Mouse (Mus musculus) A20 (cell line): ENCODE data around the gene Nudt19.
"Not testable (repeated sequence)": the region's sequence is repeated elsewhere in the genome, so short reads cannot be mapped to it uniquely, and the experiment has no call there.

Experiments used
- DNase-seq: peaks from one replicate; pipeline ENCODE4 v3.0.0-alpha.2; 2011; ENCODE audit warnings: low read depth, low spot score

Nudt19 gene

DNA sequence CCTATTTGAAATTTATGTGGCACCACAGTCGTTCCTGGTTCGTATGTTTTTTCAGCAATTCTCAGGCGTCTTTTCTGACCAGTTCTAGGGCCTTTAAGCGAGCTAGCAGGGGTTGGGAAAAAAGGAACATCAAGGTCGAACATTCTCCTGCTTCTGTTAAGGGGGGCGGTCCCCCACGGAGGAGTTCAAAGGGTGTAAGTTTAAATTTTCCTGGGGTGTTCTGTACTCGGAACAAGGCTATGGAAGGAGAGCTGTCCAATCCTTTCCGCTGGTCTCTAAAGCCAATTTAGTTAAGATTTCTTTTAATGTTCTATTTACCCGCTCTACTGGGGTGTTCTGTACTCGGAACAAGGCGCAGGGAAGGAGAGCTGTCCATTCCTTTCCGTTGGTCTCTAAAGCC, 9.9 kb upstream of the Nudt19 start:
- not testable (repeated sequence) for DNase-seq

- not testable (repeated sequence) for DNase-seq
Measured at GRCm38 (mm10) chr7:35564872-35565271, 8.8 kb upstream of the Nudt19 start.

GRCm38 (mm10) chr7:35564067-35564865, 8.2 kb upstream of the Nudt19 start:
- no peak for DNase-seq

- DNase-seq: no peak
Measured at GRCm38 (mm10) chr7:35563071-35563470, 7.0 kb upstream of the Nudt19 start.

DNA sequence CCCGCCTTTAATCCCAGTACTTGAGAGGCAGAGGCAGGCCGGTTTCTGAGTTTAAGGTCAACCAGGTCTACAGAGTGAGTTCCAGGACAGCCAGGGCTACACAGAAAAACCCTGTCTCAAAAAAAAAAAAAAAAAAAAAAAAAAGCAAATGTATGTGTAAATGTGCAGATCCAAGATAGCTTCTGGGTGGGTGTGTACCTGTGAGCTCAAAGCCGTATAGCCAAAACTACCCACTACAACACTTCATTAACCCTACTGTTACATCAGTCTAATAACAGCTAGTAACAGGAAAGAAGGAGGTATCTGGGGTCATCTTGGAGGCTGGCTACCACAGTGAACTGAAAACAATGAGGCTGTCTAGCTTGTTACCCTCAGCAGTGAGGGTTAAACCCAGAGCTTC, 3.7 kb upstream of the Nudt19 start:
- DNase-seq: no peak

- no peak for DNase-seq
Measured at GRCm38 (mm10) chr7:35558681-35559080, 2.6 kb upstream of the Nudt19 start.

DNA sequence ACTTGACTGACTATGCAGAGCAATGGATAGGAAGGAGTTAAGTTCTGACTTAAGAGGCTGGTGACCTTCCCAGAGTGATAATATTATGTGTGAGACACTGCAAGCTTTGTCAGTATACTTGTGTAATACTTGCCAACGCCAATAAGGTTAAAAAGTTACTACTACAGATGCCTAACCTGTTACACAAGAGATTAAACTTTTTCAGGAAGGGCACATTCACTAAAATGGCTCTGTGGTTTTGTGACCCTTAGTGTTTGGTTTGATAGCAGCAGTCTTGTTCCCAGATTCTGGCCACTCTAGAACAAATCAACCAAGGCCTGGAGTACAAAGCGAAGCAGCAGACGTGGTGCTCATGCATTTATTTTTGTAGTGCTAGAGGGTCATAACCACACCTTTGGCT, 1.5 kb upstream of the Nudt19 start:
- no peak for DNase-seq

DNA sequence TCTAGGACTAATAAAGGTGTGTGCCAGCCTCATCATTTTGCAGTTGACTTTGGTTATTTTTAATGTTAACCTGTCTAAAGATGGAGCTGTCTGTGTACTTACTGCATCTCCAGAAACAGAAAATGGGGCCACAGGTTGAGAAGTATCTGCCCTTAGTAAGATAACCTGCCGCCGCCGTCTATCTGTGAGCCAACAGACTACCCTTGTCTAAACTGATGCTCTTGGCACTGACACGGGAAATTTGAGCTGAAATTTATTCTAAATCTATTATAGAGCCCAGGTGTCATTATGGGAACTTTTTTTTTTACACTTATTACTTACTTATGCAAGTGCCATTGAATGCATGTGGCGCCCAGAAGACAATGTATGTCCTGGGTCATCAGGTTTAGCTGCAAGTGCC, 801 bp upstream of the Nudt19 start:
- DNase-seq: no peak

GRCm38 (mm10) chr7:35555224-35556204, 590 bp downstream of the Nudt19 start:
- peak; percentile 95 for DNase-seq

DNA sequence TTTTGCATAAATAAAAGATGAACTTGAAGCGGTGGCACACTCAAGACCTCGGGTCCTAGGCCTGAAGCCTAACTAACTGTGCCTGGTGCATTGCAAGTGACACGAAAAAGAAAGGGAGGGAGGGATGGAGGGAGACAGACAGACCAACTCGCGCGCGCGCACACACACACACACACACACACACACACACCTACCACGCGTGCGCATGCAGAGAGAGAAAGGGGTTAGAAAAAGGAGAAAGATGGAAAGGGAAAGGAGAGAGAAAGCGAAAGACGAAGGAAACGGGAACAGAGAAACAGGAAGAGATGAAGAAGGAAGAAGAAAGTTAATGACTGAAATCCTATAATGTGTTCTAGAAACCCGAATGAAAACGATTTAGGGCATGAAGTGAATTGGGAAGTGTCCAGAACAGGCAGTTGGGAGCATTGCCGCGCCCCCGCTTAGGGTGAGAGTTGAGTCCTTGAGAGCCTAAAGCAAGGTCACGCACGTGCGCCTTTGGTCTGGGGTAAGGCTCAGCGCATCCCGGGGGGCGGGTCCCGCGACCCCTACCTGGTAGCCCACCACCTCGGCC, 1.4 kb downstream of the Nudt19 start:
- peak; percentile 79 for DNase-seq

DNA sequence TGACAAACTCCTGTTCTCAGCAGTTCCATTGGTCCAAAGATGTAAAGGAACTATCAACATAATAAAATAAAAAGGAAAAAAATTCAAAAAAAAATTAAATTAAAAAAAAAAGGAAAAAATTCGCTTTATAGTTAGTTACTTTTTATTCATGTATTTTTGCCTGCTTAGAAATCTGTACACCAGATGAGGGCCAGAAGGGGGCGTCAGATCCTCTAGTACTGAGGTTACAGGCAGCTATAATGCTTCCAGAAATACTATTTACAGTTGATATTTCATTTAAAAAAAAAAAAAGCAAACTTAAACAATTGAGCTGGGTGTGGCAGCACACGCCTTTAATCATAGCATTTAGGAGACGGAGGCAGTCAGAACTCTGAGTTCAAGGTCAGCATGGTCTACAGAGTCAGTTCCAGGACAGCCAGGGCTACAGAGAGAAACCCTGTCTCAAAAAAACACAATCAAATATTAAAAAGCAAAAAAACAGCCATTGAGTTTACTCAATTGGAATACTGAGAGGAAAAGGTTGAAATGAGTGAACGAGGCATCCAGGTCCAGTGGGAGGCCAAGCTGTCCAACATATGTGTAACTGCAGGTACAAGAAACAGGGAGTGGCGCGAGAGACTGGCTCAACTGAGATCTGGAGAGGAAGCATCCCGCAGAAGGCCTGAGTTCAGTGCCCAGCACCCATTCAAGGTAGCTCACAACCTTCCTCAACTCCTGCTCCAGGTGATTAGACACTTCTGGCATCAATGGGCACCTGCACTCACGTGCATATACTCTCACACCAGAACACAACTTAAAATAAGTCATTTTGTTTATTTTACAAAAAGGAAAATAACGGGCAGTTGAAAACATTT, 2.1 kb downstream of the Nudt19 start:
- peak; percentile 80 for DNase-seq

GRCm38 (mm10) chr7:35545881-35546280, 10.2 kb downstream of the Nudt19 start:
- peak; percentile 69 for DNase-seq

GRCm38 (mm10) chr7:35537562-35537961, 18.5 kb downstream of the Nudt19 start, which contains the start of gene Tdrd12:
Gene Tdrd12 (minus strand): TSS chr7:35537745.
- DNase-seq: peak; percentile 22

GRCm38 (mm10) chr7:35535750-35536512, 20.2 kb downstream of the Nudt19 start:
- peak; percentile 39 for DNase-seq

GRCm38 (mm10) chr7:35530544-35530943, 25.6 kb downstream of the Nudt19 start:
- DNase-seq: not testable (repeated sequence)

GRCm38 (mm10) chr7:35530026-35530425, 26.1 kb downstream of the Nudt19 start:
- DNase-seq: no peak

DNA sequence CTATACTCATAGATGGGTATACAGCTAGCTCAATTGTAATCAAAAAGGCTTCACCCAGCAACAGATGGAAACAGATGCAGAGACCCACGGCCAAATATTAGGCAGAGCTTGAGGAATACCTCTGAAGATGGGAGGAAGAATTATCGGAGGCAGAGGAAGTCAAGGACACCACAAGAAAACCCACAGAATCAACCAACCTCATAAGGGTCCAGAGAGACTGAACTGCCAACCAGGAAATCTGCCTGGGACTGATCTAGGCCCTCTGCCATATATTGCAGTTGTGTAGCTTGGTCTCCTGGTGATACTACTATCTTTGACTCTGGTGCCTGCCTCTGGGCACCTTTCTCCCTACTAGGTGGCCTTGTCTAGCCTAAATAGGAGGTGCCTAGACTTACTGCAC, 29.3 kb downstream of the Nudt19 start:
- no peak for DNase-seq

DNA sequence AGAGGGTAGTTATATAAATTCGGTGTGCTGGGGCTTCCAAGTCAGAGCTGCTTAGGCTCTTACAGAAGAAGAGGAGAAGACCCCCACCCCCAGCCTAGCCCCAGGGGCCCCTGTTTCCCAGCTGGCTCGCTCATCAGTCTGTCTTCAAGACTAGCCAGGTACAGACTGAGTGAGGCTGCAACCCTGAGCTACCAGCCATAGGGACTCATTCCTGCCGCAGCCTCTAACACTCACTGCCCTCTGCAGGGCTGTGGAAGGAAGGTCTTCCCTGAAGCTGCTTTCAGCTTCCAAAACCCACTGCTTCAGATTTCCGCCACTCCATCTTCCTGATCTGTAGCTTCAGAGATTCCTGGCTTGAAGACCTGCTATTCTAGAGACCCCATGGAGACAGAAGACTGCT, 54.1 kb downstream of the Nudt19 start:
- DNase-seq: peak; percentile 9

DNA sequence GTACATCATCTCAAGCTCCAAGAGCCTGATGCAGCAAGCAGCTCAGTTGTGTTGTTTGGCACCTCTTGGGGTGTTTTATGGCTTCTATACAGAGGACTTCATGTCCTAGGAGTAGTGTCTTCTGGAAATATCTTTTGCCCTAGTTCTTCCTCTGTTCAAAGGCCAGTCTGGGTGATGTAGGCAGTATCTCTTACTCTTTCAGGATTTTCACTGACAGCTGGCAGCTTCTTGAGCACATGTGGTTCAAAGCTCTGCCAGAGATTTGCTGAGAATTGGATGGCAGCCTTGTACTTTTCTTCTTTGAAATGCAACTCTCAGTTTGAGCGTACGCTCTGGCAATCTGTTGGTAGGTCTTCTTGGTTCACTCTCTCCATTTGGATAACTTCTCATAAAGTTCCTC, 58.6 kb downstream of the Nudt19 start:
- DNase-seq: no peak
